Mouse (Mus musculus) activated CD4-positive, CD25-positive, alpha-beta regulatory T cell, adult 4 months (primary cell): Measurements from ENCODE around the gene Gm44965. TPM values are rescaled to one million over a fixed set of nuclear protein-coding genes. Genes with fewer than 3 reads are reported as not detected.

Experiments
- ATAC-seq: one replicate; pipeline ENCODE4 v1.8.0; 2017
- polyA plus RNA-seq, 2 experiments: library from polyadenylated mRNA; unstranded; fragments of 100-300 nt; shearing (Covaris generic); gene quantifications; one replicate each; pipeline ENCODE4 v1.2.1; 2017

Gm44965 gene
- polyA plus RNA-seq, result not detected

DNA sequence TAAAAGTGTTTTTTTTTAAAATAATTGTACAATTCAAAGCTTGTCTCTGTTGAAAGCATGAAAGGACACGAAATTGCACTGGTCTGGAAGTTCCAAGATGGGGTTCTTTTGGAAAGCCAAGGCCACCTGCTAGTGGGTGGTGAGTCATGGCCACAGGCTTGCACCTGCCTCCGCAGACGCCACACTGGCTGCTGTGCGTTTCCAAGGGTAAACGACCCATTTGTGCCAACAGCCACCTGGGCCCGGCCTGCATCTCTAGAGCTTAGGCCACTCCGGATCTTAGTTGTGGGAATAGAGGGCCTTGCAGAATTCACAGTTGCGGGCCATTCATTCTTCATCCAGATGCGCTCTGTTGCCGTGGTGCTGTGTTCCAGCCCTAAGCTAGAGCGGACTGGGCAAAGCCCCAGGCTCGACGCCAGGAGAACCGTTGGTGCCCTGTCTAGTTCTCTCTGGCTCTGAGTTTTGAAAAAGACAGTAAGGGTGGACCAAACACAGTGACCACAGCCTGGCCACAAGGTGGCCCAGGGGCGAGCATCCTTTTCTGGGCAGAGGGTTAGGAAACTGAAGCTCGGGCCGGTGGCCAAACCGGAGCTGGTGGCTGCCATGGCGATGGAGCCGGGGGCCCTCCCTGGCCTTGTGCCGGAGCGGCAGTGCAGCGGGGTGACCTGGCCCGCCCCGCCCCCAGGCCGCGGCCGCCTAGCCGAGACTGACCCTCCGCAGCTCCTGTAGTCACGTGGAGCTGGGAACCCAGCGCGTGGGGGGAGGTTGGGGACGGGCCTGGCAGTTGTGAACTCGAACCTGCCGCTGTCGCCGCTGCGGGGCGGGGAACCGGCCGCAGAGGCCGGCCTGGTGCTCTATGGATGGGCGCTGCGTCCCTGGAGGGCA, at the start of gene Gm44965, which contains the start of gene Repin1:
Gene Gm44965 (plus strand): TSS at position 784 of the 885 bp plus-strand sequence.
Gene Repin1 (plus strand): TSS at position 726 of the 885 bp plus-strand sequence.
- peak; percentile 61 for ATAC-seq

GRCm38 (mm10) chr6:48545251-48545650, 48.5 kb upstream of the Gm44965 start:
- no peak for ATAC-seq

- no peak for ATAC-seq
Measured at GRCm38 (mm10) chr6:48546271-48546670, 47.5 kb upstream of the Gm44965 start.

- no peak for ATAC-seq
Measured at GRCm38 (mm10) chr6:48546858-48547257, 46.9 kb upstream of the Gm44965 start.

- ATAC-seq, result no peak
Measured at GRCm38 (mm10) chr6:48548314-48548713, 45.4 kb upstream of the Gm44965 start.

DNA sequence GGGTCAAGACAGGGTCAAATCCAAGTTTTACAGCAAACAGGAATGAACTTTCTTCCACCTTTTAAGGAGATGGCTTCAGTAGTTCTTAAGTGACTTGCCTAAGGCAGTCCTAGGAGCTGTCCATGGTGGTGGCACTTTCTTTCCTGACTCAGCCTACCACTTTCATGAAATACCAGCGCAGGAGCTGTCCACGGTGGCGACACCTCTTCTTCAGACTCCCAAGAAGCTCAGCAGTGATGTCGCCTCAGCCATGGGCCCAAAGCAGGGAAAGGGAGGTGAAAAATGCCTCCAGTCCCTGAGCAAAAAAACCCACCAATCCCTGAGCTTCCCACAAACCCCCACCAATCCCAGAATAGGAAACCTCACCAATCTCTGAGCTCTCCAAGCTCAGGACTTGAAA, 40.8 kb upstream of the Gm44965 start:
- ATAC-seq, result no peak

GRCm38 (mm10) chr6:48553819-48554218, 39.9 kb upstream of the Gm44965 start:
- no peak for ATAC-seq

- peak; percentile 96 for ATAC-seq
Measured at GRCm38 (mm10) chr6:48554280-48555103, 39.2 kb upstream of the Gm44965 start, which contains the start of gene Lrrc61. Gene Lrrc61, plus strand, starts transcription at chr6:48554796.

DNA sequence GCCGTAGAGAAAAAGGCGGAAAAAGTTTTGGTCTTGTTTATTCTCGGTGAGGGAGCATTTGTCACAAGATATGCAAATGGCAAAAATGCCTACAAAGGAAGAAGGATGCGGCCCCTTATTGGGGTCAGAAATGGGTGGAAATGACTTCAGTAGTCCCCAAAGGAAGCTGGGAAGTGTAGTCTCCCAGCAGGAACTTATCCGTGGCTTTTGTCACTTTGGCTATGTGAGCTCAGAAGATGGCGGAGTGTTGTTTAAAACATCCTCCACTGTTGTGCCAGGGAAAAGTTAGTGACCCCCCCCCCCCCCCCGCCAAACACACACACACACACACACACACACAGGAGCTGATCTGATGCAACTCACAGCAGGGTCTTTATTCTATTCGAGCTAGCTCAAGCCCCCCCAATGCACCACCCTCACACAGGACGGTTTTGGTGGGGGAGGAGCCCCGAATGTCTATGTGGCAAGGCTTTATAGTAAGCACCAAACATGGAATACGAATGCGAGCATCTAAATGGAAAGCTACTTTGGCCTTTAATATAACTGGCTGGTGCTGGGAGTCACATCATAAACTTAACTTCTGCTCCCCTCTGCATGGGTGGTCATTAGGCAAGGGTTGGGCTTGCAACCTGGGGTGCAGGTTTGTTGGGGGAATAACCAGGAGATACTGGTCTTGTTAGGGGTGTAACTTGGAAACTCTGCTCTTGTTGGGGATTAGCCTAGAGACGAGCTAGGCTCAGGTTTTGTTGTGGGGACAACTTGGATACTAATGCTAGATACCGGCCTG, 38.4 kb upstream of the Gm44965 start:
- ATAC-seq, result peak; percentile 8

DNA sequence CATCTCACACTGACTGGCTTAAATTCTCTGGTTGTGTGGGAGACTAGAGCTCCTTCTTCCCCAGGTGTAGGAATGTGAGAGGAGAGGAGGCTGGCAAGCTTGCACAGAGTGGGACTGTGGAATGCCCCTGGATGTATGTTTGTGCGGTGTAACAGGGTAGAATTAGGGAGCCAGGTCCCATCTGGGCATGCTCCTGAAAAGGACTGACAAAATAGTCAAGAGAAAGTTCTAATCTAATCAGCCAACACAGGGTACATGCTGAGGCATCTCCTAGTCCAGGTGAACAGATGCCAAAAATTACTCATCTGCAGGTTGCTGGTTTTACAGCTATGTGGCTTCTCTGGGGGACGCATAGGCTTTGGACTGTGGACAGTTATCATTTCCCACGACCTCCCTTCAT, 37.8 kb upstream of the Gm44965 start:
- ATAC-seq, result no peak

DNA sequence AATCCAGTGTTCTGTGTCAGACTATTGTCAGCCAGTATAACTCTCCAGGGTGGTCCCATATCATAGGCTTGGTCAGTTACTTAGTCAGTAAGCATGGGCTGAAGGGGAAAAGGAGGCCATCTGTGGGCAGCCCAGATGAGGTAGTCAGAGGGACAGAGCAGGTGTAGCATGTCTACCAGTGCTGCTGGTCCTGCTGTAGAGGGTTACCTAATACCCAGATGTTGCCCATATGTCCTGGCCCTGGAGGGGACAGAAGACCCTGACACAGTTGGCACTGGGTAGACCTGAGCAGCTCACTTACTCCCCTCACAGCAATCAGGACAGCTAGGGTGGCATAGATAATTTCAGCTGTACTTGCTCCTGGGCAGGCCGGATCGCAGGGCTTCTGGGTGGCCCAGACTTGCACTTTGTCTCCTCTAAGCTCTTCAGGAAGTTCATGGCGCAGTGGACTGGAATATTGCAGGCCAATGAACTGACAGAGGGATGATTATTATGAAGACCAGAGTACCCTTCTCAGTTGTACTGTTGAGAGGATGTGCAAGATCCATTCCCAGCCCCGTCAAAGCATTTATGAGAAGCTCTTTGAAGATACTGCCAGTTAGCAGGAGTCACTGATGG, 27.9 kb upstream of the Gm44965 start:
- no peak for ATAC-seq

- no peak for ATAC-seq
Measured at GRCm38 (mm10) chr6:48566312-48566711, 27.4 kb upstream of the Gm44965 start.

DNA sequence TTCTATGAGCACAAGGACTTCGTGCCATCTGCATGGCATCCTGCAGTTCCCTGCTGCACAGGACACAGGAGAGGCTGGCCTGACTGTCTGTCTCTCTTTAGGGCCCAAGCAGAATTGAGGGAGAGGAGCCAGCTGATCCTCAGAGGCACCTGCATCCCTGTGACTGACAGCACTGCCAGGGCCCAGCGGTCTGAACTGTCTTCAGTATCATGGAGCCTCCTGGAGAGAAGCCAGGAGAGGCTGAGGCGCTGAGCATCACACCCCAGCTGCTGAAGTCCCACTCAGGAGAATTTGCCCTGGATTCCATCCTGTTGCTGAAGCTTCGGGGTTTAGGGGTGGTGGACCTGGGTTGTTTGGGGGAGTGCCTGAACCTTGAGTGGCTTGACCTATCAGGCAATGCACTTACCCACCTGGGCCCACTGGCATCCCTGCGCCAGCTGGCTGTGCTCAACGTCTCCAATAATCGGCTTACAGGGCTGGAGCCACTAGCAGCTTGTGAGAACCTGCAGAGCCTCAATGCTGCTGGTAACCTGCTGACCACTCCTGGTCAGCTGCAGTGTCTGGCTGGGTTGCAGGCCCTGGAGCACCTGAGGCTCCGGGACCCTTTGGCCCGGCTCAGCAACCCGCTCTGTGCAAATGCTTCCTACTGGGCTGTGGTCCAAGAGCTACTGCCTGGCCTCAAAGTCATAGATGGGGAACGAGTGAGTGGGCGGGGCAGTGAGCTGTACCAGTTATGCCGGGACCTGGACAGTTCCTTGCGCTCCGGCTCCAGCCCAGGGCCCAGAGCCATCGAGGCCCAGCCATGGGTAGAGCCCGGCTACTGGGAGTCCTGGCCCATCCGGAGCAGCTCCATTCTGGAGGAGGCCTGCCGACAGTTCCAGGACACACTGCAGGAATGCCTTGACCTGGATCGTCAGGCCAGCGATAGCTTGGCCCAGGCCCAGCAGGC, 25.4 kb upstream of the Gm44965 start:
- no peak for ATAC-seq

DNA sequence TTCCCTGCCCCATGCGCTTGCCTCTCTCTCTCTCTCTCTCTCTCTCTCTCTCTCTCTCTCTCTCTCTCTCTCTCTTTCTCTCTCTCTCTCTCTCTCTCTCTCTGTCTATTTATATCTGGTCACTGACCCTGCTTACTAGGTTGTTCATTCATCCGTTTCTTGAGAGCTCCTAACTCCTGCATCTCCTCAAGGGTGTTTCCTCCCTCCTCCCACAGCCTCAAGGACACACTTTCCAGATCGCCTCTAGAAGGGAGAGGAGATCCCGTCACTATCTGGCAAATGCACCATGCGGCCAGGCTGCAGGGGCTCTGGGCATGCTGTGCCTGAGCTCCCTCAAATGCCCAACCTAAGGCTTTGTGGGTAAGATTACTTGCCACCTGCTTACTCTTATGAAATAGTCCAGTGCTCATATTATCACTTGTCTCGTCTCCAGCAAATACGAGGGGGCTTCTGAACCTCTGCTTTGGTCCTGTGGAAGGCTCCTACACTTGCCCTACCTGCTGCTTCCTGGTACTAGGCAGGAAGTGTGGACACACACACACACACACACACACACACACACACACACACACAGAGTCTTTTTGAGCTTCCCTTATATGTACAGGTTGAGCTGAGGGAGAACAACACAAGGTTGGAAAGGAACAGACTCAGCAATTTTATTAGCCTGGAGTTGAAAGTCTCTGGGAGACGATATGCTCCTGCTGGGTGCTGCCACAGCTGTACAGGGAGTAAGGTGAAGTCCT, 24.5 kb upstream of the Gm44965 start:
- peak; percentile 32 for ATAC-seq

GRCm38 (mm10) chr6:48572014-48572413, 21.7 kb upstream of the Gm44965 start:
- ATAC-seq, result no peak

GRCm38 (mm10) chr6:48572572-48573061, 21.1 kb upstream of the Gm44965 start, which contains the start of gene Rarres2:
Gene Rarres2, minus strand, starts transcription at chr6:48572789.
- no peak for ATAC-seq

DNA sequence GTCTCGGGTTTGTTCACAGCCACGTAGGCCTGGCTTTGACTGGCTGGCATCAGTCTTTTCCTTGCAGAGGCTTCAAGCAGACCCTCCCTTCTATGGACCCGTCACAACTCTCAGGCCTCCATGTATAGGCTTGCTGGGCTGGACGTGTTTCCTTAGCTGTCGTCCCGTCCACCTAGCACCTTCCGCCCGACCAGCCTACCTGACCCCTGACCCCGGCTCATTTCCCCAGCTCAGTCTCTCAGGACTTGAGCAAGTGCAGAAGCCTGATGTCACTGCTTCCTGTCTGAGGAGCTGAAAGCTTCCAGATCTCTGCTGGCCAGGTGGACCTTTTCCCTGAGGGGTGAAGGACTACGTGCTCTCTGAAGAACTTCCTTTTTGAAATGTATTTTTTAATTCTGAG, 20.5 kb upstream of the Gm44965 start:
- no peak for ATAC-seq

- no peak for ATAC-seq
Measured at GRCm38 (mm10) chr6:48573981-48574380, 19.8 kb upstream of the Gm44965 start.

DNA sequence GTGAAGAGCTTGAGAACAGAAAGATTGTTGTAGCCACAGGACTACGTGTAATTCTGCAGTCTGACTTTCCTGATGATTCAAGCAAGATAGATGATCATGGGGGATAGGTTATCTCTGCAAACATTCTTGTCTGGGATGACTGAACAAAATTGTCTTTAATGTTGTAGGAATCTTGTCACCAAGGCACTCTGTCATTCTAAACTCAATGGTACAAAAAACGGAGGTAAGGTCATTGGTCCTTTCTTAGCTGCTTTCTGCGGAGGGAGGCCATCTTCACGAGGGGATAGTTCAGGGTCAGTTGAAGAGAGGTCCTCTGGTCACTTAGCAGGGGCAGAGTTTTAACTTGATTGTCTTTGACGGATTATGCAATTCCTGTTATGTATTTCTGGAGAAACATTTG, 15.0 kb upstream of the Gm44965 start:
- no peak for ATAC-seq

DNA sequence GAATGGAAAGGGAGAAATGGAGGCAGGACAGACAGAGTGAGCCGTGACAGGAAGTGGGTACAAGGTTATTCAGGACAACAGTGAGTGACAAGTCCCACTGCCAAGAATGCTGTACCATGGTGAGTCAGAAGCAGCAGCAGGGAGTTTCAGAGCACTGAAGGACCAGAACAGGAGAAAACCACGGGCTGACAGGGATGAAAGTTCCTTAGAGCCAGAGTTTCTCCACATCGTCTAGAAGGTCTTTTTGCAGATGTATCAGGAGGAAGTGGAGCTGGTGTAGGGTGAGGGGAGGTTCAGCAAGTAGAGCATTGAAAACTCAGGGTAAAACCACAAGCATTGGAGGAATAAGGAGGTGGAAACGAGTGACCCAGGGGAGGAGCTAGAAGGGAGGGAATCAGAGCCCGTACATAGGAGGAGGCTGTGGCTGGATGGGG, 14.5 kb upstream of the Gm44965 start:
- peak; percentile 73 for ATAC-seq
